Mouse (Mus musculus): ENCODE data around the gene Slc6a1. TPM values are rescaled to one million over a fixed set of nuclear protein-coding genes. Genes with fewer than 3 reads are reported as not detected.
"Not testable (repeated sequence)": the region's sequence is repeated elsewhere in the genome, so short reads cannot be mapped to it uniquely, and the experiment has no call there.

The Slc6a1 gene
- polyA plus RNA-seq, 3 experiments from 2014 or later: 0.48 TPM; not detected in 2

DNA sequence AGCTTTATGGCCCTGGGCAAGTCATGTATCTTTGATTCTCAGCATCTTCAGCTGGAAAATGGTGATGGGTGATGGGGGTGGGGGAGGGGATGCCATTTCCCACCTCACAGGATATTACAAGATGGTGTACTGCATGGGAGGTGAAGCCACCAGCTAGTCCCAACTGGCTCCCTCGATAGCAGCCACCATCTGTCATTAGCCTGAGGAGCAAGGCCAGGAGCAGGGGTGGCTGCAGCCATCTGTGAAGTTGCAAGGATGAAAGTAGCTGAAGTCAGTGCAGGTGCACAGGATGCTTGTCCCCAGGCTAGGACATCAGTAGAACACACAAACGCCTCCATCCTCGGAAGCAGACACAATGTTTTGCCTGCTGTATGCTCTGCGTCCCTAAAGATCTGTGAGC lies 8.5 kb downstream of the Slc6a1 start:
- ATAC-seq: no peak

DNA sequence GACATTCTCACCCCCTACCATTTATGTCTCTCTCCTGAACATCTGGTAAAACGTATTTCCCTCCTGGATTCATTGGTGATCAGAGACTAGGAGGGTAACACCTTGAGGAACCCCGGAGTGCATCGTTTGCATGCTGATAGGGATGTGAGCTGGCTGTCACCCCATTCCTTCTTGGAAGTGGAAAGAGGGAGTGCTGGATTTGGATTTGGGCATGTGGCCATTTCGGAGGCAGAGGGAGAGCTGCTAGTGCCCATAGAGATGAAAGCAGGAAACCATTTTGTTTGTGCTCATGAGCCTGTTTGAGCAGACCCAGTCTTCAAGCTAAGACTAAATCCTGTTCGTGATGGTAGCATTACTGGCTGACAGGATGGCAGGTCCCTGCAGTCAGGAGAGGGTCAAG lies 9.0 kb downstream of the Slc6a1 start:
- ATAC-seq: no peak

DNA sequence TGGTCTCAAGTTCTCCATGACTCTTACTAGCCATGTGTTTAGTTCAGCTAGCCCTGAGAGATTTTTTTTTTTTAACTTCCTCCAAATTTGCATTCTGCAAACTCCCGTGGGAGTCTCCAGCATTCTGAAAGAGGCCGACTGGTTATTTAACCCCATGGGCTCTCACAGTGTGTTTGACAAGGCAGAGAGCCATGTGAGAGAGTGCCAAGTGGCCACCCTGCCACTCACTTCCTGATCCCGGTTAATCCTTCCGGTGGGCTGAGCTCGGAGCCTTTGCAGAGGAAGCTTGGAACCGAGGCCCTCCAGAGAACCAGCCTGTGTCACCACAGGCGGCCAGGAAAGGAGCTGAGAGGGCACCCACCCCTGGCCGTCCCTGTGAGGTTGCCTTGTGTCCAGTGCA lies 11.1 kb downstream of the Slc6a1 start:
- ATAC-seq: no peak

DNA sequence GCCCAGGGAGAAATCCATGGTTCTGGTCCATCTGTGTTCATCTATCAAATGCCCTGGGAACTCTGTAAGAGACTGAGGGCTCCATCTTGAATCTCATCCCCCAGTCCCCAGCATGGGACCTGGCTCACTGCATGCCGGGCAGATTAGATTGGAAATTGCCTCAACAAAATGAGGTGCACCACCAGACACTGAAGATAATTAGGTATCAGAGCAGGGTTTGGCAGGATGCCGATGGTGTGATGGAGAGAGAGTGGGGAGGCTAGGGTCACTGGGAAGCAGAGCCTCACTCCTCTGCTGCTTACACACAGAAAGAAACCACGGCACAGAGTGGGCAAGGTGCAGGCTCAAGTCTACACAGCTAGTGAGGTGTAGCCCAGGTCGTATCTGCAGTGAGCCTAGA lies 12.7 kb downstream of the Slc6a1 start:
- no peak for ATAC-seq

DNA sequence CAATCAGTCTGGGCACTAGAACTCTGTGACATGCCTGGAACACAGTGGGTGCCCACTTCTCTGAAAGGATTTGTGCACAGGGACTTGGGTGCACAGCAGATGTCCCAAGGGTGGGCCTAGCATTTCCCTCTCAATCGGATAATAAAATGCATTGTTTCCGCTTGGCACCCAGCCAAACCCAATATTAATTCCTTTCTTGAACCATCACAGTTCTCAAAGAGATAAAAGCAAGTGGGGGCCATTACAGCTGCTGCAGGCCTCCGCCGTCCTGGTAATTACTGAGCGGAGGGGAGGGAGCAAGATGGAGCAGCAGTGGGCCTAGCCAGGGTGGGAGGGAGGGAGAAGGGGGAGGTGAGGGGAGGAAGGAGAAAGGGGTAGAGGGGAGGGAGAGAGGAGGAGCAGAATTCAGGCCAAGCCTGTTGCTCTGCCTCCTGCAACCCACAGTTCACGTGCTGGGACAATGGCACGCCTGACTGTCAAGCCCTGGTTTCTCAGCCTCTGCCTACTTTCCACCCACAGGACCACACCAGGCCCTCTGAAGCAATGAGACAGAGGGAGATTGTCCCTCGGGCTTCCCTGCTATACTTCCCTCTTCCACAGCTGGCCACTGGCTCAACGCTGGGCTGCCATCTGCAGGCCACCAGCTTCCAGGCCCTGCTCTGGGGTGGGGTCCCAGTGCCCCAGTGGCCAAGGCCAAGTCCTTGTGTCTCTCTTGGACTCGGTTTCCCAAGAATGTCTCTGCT lies 15.0 kb downstream of the Slc6a1 start:
- no peak for ATAC-seq

DNA sequence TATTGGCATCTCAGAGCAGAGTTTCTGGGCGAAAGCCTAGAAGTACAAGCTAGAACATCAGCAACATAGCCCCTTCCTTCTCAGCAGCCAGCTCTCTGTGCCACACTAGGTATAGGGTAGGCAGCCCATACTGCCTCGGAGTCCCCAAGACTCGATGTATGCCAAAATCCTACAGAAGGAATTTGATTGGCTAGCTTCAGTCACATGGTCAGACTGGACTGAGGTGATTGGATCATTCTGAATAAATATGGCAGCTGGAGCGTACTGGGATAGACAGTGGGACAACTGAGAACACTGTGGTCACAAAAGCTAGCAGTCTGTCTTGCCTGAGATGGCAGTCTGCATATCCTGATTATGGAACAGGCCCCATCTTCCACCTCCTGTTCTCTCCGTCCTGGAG lies 17.3 kb downstream of the Slc6a1 start:
- ATAC-seq: no peak

DNA sequence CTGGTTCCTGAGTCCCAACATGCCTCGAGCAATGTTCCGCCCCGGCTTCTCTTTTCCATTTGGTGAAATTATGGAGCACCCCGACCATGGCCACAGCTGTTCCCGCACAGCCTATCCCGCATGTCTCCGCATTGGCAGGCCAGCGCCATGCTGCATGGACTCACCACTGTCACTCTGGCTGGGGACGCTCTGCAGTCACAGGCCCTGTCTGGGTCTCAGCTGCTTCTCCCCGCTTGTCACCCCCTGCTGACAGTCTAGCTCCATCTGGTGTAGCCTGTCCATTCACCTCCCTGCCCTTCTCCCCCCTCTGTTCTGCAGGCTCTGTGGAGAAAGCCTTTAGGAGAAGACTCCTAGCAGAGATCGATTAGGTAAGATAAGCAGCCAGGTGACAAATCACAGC lies 18.3 kb downstream of the Slc6a1 start:
- ATAC-seq: no peak

DNA sequence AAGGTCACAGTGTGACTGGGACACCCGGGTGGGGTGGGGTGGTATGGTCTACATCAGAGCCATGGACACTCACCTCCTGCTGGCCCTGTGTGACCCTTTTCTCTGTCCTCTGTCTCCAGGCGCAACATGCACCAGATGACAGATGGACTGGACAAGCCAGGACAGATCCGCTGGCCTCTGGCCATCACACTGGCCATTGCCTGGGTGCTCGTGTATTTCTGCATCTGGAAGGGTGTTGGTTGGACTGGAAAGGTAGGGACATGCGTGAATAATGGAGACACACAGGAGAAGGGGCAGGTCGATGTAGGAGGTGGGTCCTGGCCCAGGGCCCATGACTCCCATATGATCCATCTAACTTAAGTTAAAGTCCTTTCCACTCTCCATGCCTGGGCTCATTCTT lies 22.2 kb downstream of the Slc6a1 start:
- ATAC-seq: no peak

DNA sequence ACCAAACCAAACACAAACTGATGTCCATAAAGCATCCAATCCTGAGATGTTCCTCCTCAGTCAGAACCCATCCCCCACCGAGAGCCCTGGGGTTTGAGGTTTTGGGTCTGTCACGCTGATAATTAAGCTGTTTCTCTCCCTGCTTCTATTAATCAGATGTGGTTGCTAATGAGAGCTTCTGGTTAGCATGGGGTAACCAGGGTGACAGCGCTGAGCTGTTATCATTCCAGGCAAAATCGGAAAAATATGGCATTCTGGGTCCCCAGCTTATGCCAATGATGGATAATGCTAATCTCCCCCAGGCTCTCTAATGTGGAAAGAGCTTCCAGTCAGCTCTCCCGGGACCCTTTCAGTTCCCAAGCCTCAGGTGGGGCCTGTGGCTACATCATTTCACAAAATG lies 38.1 kb downstream of the Slc6a1 start:
- no peak for ATAC-seq

DNA sequence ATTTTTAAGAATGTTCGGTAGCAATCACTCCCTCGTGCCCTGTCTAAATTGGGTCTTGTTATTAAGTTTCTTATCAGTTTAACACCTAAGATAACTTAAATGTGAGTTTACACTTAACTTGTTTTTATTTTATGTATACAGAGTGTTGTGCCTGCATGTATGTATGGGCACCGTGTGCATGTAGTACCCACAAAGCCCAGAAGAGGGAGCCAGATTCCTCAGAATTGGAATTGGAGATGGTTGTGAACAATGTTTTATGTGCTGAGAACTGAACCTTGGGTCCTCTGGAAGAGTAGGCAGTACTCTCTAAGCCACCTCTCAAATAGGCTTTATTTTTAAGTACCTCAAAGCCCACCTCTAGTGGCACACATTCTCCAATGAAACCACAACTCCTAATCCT lies 38.7 kb downstream of the Slc6a1 start:
- ATAC-seq: no peak

DNA sequence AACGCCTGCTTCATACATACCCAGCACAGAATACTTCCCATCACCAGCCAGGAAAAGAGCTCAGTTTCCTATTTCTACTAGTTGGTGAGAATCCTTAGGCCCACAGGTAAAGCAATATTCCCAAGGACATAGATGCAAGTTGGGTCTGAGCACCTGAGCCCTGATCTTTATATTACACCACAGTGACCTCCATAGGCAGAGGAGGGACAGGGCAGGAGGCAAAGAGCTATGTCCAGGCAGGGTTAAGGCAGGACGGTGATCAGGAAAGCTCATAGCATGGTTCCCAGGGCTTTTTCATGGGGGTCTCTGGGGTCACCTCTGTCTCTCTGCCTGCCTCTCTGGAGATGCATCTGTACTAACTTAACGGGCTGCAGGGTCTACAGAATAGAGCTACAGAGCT lies 40.5 kb downstream of the Slc6a1 start:
- ATAC-seq: no peak

DNA sequence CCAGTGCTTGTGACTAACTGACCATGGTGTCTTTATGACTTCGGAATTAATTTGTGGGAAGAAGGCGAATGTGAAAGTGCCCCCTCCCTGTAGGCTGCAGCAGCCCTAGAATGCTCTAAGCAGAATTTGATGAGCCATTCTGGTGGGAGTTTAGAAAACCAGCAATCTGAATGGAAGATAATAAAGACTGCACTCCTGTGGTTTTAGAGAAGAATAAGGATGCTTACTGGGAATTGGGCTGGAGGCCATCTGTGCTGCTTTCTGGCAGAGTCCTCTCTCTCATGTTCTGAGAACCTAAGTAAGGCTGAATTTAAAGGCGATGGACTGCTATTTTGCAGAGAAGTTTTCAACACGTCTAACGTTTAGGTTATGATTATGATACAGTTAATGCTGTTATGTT lies 42.4 kb downstream of the Slc6a1 start:
- ATAC-seq: no peak

DNA sequence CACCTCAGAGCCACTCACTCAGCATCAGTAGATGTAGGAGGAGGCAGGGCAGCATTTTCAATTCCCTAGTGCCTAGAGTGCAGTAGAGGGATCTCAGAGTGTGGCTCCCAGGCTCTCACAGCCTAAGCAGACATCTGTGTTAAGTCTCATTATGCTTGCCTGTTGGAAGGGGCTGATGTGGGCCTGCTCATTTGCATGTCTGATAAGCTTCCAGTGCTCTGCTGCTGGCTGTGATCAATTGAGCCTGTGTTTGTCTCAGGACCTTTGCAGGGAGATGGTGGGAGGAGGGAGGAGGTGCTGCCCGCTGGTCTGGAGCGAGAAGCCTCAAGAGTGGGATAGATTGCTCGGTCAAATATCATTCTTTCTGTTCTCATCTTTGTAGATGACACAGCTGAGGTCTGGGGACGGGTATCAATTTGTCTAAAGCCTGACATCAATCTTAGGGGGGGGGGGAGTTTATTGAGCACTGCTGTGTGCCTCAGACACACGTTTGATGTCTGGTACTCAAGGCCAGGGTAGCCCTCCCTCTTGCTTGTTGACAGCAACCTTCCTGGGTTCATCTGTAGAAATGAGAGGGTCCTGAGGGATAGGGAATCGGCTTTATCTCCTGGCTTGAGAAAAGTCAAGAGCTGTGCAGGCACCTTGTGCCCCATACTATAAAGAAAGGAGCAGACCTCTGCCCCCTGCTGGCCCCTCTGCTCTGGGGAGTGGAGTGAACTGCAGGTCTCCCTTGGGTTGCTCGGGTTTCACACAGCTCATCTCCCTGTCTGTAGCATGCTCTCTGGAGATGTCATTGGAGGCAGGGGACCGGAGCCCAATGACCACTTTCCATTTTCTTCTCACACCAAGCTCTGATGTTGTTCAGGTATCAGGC lies 47.4 kb downstream of the Slc6a1 start:
- ATAC-seq: no peak

DNA sequence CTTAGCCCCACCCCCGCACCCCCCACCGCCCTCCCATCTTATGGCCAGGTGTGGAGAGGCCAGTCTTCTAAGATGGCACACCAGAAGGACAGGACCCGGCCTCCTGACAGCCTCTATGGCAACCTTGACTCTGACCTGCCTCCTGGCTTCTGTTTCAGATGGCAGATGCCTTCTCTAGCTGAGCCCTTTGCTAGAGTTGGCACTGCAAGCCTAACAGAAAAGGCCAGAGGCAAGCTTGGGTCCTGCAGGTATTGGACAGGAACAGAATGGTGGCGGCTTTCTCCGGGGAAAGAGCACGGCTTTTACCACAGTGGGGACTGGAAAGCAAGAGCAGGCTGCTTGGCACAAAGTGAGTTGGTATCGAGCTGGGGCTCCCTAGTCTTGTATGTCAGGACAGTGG lies 49.5 kb downstream of the Slc6a1 start:
- ATAC-seq: no peak

DNA sequence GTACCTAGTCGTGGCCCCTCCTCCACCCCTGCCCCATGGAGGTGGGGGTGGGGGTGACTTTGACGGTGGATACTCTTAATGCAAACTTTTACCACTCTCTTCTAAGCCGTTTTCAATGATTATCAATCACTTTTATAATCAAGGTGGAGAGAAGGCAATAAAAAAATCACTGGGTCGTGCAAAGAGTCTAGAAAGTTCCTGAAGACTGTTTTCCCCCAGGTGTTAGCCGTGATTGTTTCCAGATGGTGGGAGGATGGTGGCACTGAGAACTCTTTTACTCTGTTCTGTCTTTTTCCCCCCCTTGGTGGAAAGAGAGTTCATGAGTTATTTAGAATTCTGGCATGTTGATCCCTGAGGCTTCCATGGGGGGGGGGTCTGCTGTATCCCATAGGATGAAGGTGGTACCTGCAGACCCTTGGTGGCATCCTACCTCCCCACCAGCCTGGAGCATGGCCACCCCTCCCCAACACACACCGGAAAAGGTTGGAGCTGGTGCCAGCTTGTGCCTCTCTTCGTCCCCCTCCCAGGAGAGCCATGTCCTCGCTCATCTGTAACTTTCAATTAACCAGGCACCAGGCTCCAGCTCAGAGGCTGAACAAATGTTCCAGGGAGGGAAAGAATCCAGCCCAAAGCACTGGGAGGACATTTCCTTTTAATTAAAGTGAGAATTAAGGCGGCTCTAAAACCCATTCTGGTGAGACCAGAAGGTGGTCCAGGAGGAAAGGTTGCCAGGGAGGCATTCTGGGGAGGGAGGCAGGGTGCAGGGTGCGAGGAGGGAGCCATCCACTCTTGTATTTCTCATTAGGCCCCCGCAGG lies 53.9 kb downstream of the Slc6a1 start:
- ATAC-seq: no peak

DNA sequence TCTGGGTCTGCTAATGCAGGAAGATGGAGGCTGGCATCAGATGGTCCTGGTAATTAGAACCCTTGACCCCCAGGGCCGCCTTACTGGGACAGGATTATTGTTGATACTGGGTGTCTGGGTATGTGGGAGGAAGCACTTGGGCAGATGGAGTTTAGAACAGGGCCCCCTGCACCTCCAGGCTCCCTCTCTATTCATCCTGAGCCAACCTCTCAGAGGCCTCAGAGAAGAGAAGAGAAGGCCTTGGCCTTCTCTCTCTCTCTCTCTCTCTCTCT lies 54.4 kb downstream of the Slc6a1 start:
- ATAC-seq: no peak

DNA sequence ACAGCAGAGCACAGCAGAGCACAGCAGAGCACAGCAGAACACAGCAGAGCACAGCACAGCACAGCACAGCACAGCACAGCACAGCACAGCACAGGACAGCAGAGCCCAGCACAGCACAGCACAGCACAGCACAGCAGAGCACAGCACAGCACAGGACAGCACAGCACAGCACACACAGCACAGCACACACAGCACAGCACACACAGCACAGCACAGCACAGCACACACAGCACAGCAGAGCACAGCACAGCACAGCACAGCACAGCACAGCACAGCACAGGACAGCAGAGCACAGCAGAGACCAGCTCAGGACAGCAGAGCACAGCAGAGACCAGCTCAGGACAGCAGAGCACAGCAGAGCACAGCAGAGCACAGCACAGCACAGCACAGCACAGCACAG lies 58.9 kb downstream of the Slc6a1 start:
- not testable (repeated sequence) for ATAC-seq

DNA sequence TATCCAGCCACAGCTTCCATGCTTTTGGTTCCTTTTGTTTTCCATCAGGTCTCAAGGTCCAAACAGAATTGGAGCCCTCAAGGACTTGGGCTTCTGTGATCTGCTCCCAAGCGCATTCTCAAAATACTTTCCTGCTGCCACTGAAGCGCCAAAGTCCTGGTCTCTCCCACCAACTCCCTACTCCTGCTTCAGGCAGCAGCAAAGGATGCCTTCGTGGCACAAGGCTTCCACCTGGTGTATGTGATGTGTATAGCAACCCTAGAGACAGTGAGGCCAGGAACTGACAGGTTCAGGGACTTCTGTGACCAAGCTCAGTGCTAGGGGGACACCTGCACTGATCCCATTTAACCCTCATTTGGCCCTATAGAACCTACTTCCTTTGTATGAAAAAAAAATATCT lies 61.3 kb downstream of the Slc6a1 start:
- no peak for ATAC-seq

DNA sequence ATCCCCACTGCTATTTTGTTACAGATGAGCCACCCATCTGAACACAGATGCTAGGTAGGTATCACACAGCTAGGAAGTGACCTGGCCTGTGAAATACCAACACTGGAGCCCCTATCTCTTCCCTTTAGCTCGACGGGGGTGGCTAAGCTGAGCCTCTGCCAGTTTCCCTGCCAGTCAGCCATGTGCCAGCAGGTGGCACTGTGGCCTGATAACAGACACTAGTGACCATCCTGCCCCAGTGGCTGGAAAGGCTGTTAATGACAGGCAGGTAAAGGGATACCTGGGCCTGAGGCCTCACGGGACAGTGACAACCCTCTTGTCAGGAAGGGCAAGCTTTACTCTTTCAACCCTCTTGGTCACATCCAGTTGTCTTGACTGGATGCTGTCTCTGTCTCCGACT lies 62.7 kb downstream of the Slc6a1 start:
- ATAC-seq: no peak

DNA sequence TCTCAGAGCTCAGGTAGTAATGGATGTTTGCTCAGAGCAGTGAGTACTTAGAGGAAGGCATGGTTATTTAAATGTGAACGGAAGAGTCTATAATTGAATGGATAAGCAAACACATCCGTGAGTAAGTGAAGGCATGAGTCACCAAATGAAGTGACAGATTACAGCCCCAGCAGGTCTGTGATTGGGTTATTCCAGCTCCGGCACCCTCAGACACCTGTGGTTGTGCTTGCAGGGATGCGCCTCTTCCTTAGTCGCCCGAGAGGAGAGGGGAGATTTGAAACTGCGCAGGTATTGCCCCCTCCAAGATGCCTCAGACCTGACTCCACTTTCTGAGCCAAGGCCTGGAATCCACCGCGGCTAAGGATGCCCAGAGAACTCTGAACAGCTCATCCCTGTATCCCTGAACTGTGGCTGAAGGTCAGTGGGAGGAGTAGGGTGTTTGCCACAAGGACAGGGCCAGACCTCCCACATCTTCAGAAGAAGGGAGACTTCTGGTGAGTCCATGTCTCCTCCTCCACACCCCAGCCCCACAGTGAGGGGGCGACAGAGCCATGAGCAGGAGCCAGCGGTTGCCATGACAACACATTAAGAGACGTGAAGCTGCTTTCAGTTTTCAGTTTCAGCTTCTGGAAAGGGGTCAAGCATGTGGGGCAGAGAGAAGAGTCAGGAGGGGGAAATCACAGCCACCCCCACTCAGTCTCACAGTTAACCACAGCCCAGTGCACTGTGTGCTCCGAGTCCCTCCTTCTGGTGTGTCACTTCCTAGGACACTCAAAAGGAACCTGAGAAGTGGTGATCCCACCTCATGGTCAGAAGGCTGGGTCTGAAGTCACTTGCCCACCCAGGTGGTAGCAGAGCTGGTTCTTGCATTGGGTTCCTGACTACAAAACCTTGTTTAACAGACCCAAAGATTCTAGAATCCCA lies 65.7 kb downstream of the Slc6a1 start:
- no peak for ATAC-seq

DNA sequence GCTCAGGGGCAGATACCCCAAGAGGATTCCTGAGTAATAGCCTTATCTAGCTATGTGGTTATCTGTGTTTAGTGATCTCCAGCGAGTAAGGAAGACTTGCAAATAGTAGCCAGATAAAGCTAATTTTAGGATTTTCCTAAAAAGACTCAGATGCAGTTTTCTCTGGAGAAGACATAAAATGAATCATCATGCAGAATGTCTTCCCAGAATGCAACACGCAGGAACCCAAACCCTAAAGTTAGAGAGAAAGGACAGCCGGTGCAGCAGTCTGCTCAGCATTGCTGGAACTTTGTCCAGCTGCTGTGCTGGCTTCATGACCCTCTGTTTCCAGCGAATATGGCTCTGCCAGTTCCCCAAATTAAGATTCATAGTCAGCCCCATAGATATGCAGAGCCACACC lies 72.2 kb downstream of the Slc6a1 start:
- ATAC-seq: no peak

DNA sequence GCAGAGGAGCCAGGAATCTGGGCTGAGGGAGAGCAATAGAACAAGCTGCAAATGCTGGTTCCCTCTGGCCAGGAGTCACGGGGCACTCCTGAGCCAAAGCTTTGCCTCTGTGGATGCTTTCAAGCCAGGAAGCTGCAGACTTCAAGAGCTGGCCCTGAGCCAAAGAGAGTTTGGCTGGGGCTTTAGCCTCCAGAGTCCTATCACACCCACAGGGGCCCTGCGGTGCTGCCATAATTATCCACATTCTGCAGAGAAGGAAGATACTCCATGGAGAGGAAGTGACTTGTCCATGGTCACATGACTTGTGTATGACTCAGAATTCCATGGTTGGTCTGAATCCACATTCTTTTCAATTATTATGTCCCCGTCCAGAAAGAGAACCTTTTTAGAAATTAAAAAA lies 75.7 kb downstream of the Slc6a1 start:
- no peak for ATAC-seq

DNA sequence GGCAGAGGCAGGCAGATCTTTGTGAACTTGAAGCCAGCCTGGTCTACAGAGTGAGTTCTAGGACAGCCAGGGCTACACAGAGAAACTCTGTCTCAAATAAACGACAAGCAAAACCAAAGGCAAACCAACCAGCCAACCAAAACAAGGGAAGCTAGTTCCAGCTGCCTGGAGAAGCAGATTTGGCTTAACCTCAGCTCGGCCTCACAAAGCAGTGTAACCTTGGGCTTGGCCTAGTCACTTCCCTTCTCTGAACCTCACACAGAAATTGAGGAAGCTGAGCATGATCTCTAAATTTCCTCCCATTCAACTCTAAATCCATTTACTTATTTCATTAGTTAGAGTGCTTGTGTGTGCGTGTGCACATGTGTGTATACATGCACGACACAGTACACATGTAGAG lies 79.9 kb downstream of the Slc6a1 start:
- ATAC-seq: no peak

Data from inflammation-experienced regulatory T-cells, adult 6 months (primary cell).